Mouse (Mus musculus) heart, embryonic 13.5 days (tissue): ENCODE results near the gene Snrpf. TPM values are rescaled to one million over a fixed set of nuclear protein-coding genes. Genes with fewer than 3 reads are reported as not detected.
"Not testable (repeated sequence)": the region's sequence is repeated elsewhere in the genome, so short reads cannot be mapped to it uniquely, and the experiment has no call there.

Source experiments
- ATAC-seq: fragments of 200-750 bp; cut with Nextera tagmentation; 2 replicates; pipeline ENCODE4 v1.8.0; 2017; ENCODE audit warnings: moderate TSS enrichment; ENCODE audit not compliant: insufficient number of reproducible peaks, low FRiP score, low TSS enrichment; ENCODE audit errors: extremely low read depth
- H3K27ac ChIP-seq: fragments of 300-500 bp; sonication (generic); replicated peaks from 2 replicates; pipeline ENCODE4 v1.5.1; 2015; ENCODE audit warnings: moderate library complexity, mild to moderate bottlenecking, inconsistent platforms
- H3K27me3 ChIP-seq: fragments of 300-500 bp; sonication (generic); replicated peaks from 2 replicates; pipeline ENCODE4 v1.6.1; 2015; ENCODE audit warnings: mild to moderate bottlenecking, inconsistent platforms
- H3K36me3 ChIP-seq: fragments of 300-500 bp; sonication (generic); 2 replicates; pipeline ENCODE4 v1.6.1; 2015; ENCODE audit warnings: mild to moderate bottlenecking, inconsistent platforms
- H3K4me1 ChIP-seq: fragments of 300-500 bp; sonication (generic); 2 replicates; pipeline ENCODE4 v1.6.1; 2015; ENCODE audit warnings: inconsistent platforms
- H3K4me2 ChIP-seq: fragments of 300-500 bp; sonication (generic); 2 replicates; pipeline ENCODE4 v1.6.1; 2015; ENCODE audit warnings: inconsistent platforms, mild to moderate bottlenecking, moderate library complexity
- H3K4me3 ChIP-seq: fragments of 300-500 bp; sonication (generic); 2 replicates; pipeline ENCODE4 v1.5.1; 2015; ENCODE audit warnings: moderate library complexity, mild to moderate bottlenecking, inconsistent platforms
- H3K9ac ChIP-seq: fragments of 300-500 bp; sonication (generic); 2 replicates; pipeline ENCODE4 v1.6.1; 2015; ENCODE audit warnings: inconsistent platforms, mild to moderate bottlenecking, moderate library complexity
- H3K9me3 ChIP-seq: fragments of 300-500 bp; sonication (generic); 2 replicates; pipeline ENCODE4 v1.6.1; 2016; ENCODE audit warnings: inconsistent platforms
- WGBS: fragments of 180-500 bp; shearing (Covaris S2); methylation state at CpG from one replicate; pipeline ENCODE4 v1.1.7; 2015; ENCODE audit warnings: mixed read lengths; 5-methylcytosine and 5-hydroxymethylcytosine counted together
- polyA plus RNA-seq: library from polyadenylated mRNA; unstranded; fragments of >200 nt; fragmentation: Nextera tagmentation; extraction: Ambion mirVana; gene quantifications from 2 replicates; pipeline ENCODE4 v1.2.1, GENCODE M21; 2015

Gene Snrpf
- polyA plus RNA-seq, 1 experiment from 2014 or later, result 70.7 TPM

- H3K27me3 ChIP-seq, result no peaks in the 10 kb centered on the region
- ATAC-seq, result no peak
- no peak overlapping the region for H3K27ac ChIP-seq
- H3K36me3 ChIP-seq, result peaks cover 6% of the 10 kb centered on the region; the same call in 1 of the 2 replicates
- H3K4me1 ChIP-seq, result peaks cover 4% of the 10 kb centered on the region; the same call in 1 of the 2 replicates
- no peak overlapping the region for H3K9ac ChIP-seq
- 83% methylated on average over 8 of the region's 8 CpGs for WGBS
- no peaks in the 10 kb centered on the region for H3K9me3 ChIP-seq
- H3K4me2 ChIP-seq, result no peak overlapping the region
- no peak overlapping the region for H3K4me3 ChIP-seq
Measured at GRCm38 (mm10) chr10:93575960-93576359, 13.5 kb downstream of the Snrpf start.

GRCm38 (mm10) chr10:93574966-93575365 lies 14.5 kb downstream of the Snrpf start:
- 48% methylated on average over 4 of the region's 4 CpGs for WGBS
- Histone ChIP-seq H3K9ac (no peak overlapping the region), H3K36me3 (no peaks in the 10 kb centered on the region), H3K4me1 (peaks cover 4% of the 10 kb centered on the region; the same call in 1 of the 2 replicates), H3K4me3 (no peak overlapping the region), H3K9me3 (no peaks in the 10 kb centered on the region), H3K4me2 (no peak overlapping the region), H3K27ac (no peak overlapping the region), H3K27me3 (no peaks in the 10 kb centered on the region)
- no peak for ATAC-seq

GRCm38 (mm10) chr10:93572209-93572608 lies 17.3 kb downstream of the Snrpf start:
- H3K4me1 ChIP-seq, result peaks cover 1% of the 10 kb centered on the region; the same call in 1 of the 2 replicates
- 62% methylated on average over 2 of the region's 2 CpGs for WGBS
- ATAC-seq, result no peak

GRCm38 (mm10) chr10:93568671-93569070 lies 20.8 kb downstream of the Snrpf start:
- Histone ChIP-seq H3K4me3 (no peak overlapping the region), H3K36me3 (no peaks in the 10 kb centered on the region), H3K27ac (no peak overlapping the region), H3K9me3 (no peaks in the 10 kb centered on the region), H3K9ac (no peak overlapping the region), H3K27me3 (no peaks in the 10 kb centered on the region), H3K4me2 (no peak overlapping the region), H3K4me1 (no peaks in the 10 kb centered on the region)
- WGBS, result 74% methylated on average over 6 of the region's 6 CpGs
- no peak for ATAC-seq

More at GRCm38 (mm10) chr10:93572209-93572608, 17.3 kb downstream of the Snrpf start:
- Histone ChIP-seq H3K27me3 (no peaks in the 10 kb centered on the region), H3K4me3 (no peak overlapping the region), H3K36me3 (no peaks in the 10 kb centered on the region), H3K27ac (no peak overlapping the region), H3K4me2 (no peak overlapping the region), H3K9me3 (no peaks in the 10 kb centered on the region), H3K9ac (no peak overlapping the region)

GRCm38 (mm10) chr10:93567841-93568566 lies 21.5 kb downstream of the Snrpf start:
- no peak overlapping the region for H3K4me3 ChIP-seq
- WGBS, result 85% methylated on average over 11 of the region's 11 CpGs
- H3K9me3 ChIP-seq, result no peaks in the 10 kb centered on the region
- ATAC-seq, result no peak
- H3K9ac ChIP-seq, result no peak overlapping the region
- H3K4me1 ChIP-seq, result no peaks in the 10 kb centered on the region
- no peak overlapping the region for H3K4me2 ChIP-seq
- no peak overlapping the region for H3K27ac ChIP-seq
- no peaks in the 10 kb centered on the region for H3K27me3 ChIP-seq
- H3K36me3 ChIP-seq, result no peaks in the 10 kb centered on the region

- WGBS, result 84% methylated on average over 10 of the region's 10 CpGs
- no peaks in the 10 kb centered on the region for H3K36me3 ChIP-seq
- ATAC-seq, result no peak
Measured at GRCm38 (mm10) chr10:93567066-93567465, 22.4 kb downstream of the Snrpf start.

GRCm38 (mm10) chr10:93564518-93565090 lies 24.9 kb downstream of the Snrpf start:
- WGBS, result 77% methylated on average over 14 of the region's 14 CpGs
- H3K4me2 ChIP-seq, result no peak overlapping the region
- no peak overlapping the region for H3K9ac ChIP-seq
- no peaks in the 10 kb centered on the region for H3K4me1 ChIP-seq
- H3K9me3 ChIP-seq, result no peaks in the 10 kb centered on the region
- H3K27me3 ChIP-seq, result no peaks in the 10 kb centered on the region
- no peak overlapping the region for H3K4me3 ChIP-seq
- no peak overlapping the region for H3K27ac ChIP-seq
- no peaks in the 10 kb centered on the region for H3K36me3 ChIP-seq
- no peak for ATAC-seq

More at GRCm38 (mm10) chr10:93567066-93567465, 22.4 kb downstream of the Snrpf start:
- Histone ChIP-seq H3K9ac (no peak overlapping the region), H3K4me2 (no peak overlapping the region), H3K9me3 (no peaks in the 10 kb centered on the region), H3K4me1 (no peaks in the 10 kb centered on the region), H3K27ac (no peak overlapping the region), H3K27me3 (no peaks in the 10 kb centered on the region), H3K4me3 (no peak overlapping the region)

- Histone ChIP-seq H3K27ac (no peak overlapping the region), H3K4me1 (no peaks in the 10 kb centered on the region), H3K9ac (no peak overlapping the region), H3K4me2 (no peak overlapping the region), H3K9me3 (no peaks in the 10 kb centered on the region), H3K36me3 (no peaks in the 10 kb centered on the region), H3K27me3 (no peaks in the 10 kb centered on the region), H3K4me3 (no peak overlapping the region)
- WGBS, result 35% methylated on average over 9 of the region's 9 CpGs
- ATAC-seq, result no peak
Measured at GRCm38 (mm10) chr10:93559786-93560185, 29.7 kb downstream of the Snrpf start.

GRCm38 (mm10) chr10:93557971-93558370 lies 31.5 kb downstream of the Snrpf start:
- not testable (repeated sequence) for H3K4me1 ChIP-seq, H3K27ac ChIP-seq, H3K27me3 ChIP-seq, H3K9me3 ChIP-seq, H3K9ac ChIP-seq, H3K4me2 ChIP-seq, H3K36me3 ChIP-seq, ATAC-seq, H3K4me3 ChIP-seq
- 67% methylated on average over 2 of the region's 2 CpGs for WGBS

- Histone ChIP-seq H3K36me3 (no peaks in the 10 kb centered on the region), H3K9ac (no peak overlapping the region), H3K27me3 (peaks cover 3% of the 10 kb centered on the region; the same call in 1 of the 2 replicates), H3K4me1 (0 out of 2 replicates have a peak, but pooled peaks cover 3% of the 10 kb centered on the region), H3K4me2 (no peak overlapping the region), H3K4me3 (no peak overlapping the region), H3K27ac (no peak overlapping the region), H3K9me3 (no peaks in the 10 kb centered on the region)
- no peak for ATAC-seq
- 75% methylated on average over 8 of the region's 8 CpGs for WGBS
Measured at GRCm38 (mm10) chr10:93552596-93552995, 36.9 kb downstream of the Snrpf start.

- no peak overlapping the region for H3K9ac ChIP-seq
Measured at GRCm38 (mm10) chr10:93549821-93550220, 39.7 kb downstream of the Snrpf start.

More at GRCm38 (mm10) chr10:93549821-93550220, 39.7 kb downstream of the Snrpf start:
- no peak overlapping the region for H3K27ac ChIP-seq
- 79% methylated on average over 10 of the region's 10 CpGs for WGBS
- no peaks in the 10 kb centered on the region for H3K9me3 ChIP-seq
- H3K36me3 ChIP-seq, result no peaks in the 10 kb centered on the region
- H3K27me3 ChIP-seq, result peaks cover 3% of the 10 kb centered on the region; the same call in 1 of the 2 replicates
- H3K4me2 ChIP-seq, result no peak overlapping the region
- no peak overlapping the region for H3K4me3 ChIP-seq
- H3K4me1 ChIP-seq, result 0 out of 2 replicates have a peak, but pooled peaks cover 3% of the 10 kb centered on the region
- ATAC-seq, result no peak
